Mouse (Mus musculus) adrenal gland (tissue): ENCODE measurements at regions not wholly inside any gene's neighbourhood (a gene's known extent, or its start where the extent isn't known, plus 50 kb on each side); places are given as distances from the start of the nearest gene placed in this dataset.

ENCODE experiments used
- intact Hi-C: fragments of 180-260 bp; cut with DNase I; formaldehyde crosslinking; loops from one replicate; pipeline ENCODE4 v1.15.1; 2025

GRCm38 (mm10) chr10:109607121-109607520, 596.3 kb upstream of the Syt1 start:
- intact Hi-C loops = no loop called here

GRCm38 (mm10) chr10:109603241-109603640, 592.5 kb upstream of the Syt1 start:
- intact Hi-C loops = no loop called here

- intact Hi-C loops = no loop called here
Observed at GRCm38 (mm10) chr10:109598604-109599003, 587.8 kb upstream of the Syt1 start.

- intact Hi-C loops = no loop called here
Observed at GRCm38 (mm10) chr10:109573200-109573599, 562.4 kb upstream of the Syt1 start.

- intact Hi-C loops = no loop called here
Observed at GRCm38 (mm10) chr10:109569798-109570197, 559.0 kb upstream of the Syt1 start.

- intact Hi-C loops = no loop called here
Observed at GRCm38 (mm10) chr10:109566675-109567074, 555.9 kb upstream of the Syt1 start.

GRCm38 (mm10) chr10:109561638-109562037, 550.9 kb upstream of the Syt1 start:
- intact Hi-C loops = no loop called here

GRCm38 (mm10) chr10:109561094-109561493, 550.3 kb upstream of the Syt1 start:
- intact Hi-C loops = no loop called here

GRCm38 (mm10) chr10:109543301-109543700, 532.5 kb upstream of the Syt1 start:
- intact Hi-C loops = no loop called here

- intact Hi-C loops = no loop called here
Observed at GRCm38 (mm10) chr10:109540229-109540628, 529.4 kb upstream of the Syt1 start.

GRCm38 (mm10) chr10:109528096-109528495, 517.3 kb upstream of the Syt1 start:
- intact Hi-C loops = no loop called here

GRCm38 (mm10) chr10:109521681-109522080, 510.9 kb upstream of the Syt1 start:
- intact Hi-C loops = no loop called here

GRCm38 (mm10) chr10:109517664-109518063, 506.9 kb upstream of the Syt1 start:
- intact Hi-C loops = no loop called here

- intact Hi-C loops = no loop called here
Observed at GRCm38 (mm10) chr10:109515225-109515624, 504.4 kb upstream of the Syt1 start.

- intact Hi-C loops = no loop called here
Observed at GRCm38 (mm10) chr10:109510917-109511715, 500.3 kb upstream of the Syt1 start.

GRCm38 (mm10) chr10:109508553-109508952, 497.8 kb upstream of the Syt1 start:
- intact Hi-C loops = no loop called here

GRCm38 (mm10) chr10:109507228-109507627, 496.4 kb upstream of the Syt1 start:
- intact Hi-C loops = no loop called here

- intact Hi-C loops = no loop called here
Observed at GRCm38 (mm10) chr10:109504683-109505082, 493.9 kb upstream of the Syt1 start.

- intact Hi-C loops = no loop called here
Observed at GRCm38 (mm10) chr10:109500861-109501260, 490.1 kb upstream of the Syt1 start.

- intact Hi-C loops = loop anchor here (5.0 kb wide), 1 partner anchor 761 kb away; no protein-coding TSS in a partner anchor
Observed at GRCm38 (mm10) chr10:109498301-109498700, 487.5 kb upstream of the Syt1 start.

GRCm38 (mm10) chr10:109496161-109496560, 485.4 kb upstream of the Syt1 start:
- intact Hi-C loops = loop anchor here (5.0 kb wide), 1 partner anchor 759 kb away; no protein-coding TSS in a partner anchor

- intact Hi-C loops = no loop called here
Observed at GRCm38 (mm10) chr10:109490765-109491164, 480.0 kb upstream of the Syt1 start.

- intact Hi-C loops = no loop called here
Observed at GRCm38 (mm10) chr10:109488000-109488399, 477.2 kb upstream of the Syt1 start.
